Mouse (Mus musculus): ENCODE data around the gene P3h4. TPM values are rescaled to one million over a fixed set of nuclear protein-coding genes. Genes with fewer than 3 reads are reported as not detected.

Gene P3h4
- polyA plus RNA-seq (2012; rRNA removed) = 16.9 and 31.2 TPM in 2 replicates

DNA sequence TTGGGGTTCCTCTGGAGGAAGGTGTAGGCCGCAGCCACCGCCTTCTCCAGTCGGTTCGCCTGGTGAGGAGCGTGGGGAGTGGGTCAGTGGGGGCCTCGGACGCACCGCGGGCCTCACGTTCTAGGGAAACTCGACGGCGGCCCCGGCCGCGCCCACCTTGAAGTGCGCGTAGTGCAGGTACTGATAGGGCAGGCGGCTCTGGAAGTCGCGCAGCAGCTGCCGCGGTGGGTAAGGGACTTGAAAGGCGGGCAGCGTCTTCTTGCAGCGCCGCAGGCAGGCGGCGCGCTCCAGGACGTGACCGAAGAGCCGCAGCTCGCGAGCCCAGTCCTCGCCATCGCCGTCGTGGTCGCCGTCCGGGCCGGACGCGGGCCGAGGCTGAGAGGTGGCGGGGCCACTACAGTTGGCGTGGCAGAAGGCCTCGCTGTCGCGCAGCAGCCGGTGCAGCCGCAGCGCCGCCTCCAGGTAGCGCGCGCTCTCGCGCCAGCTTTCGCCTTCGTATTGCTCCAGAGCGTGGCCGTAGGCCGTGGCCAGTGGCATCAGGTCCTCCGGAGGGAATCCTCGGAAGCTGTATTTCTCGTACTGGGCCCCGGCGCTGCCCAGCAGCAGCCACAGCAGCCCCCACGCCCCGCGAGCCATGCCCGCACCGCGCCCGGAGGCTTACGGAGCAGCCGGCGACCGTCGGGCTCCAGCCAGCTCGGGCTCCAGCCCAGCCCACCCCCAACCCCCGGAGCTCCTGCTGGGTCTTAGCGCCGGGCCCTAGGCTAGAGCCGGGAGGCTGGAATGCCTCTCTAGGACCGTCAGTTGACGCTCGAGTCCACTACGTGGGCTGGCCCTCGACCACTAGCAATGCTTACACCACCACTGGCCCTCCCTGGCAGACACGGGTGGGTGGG, at the start of gene P3h4:
P3h4 (minus strand) TSS at position 816 of the 893 bp plus-strand sequence.

GRCm38 (mm10) chr11:100441797-100442196, 27.2 kb upstream of the P3h4 start, which contains the start of the genes Nt5c3b and Klhl10:
Nt5c3b (minus strand) TSS chr11:100441808.
Klhl10 (plus strand) TSS chr11:100441917.

GRCm38 (mm10) chr11:100414914-100415822, 532 bp upstream of the P3h4 start, which contains the start of gene Fkbp10:
Fkbp10 (plus strand) TSS chr11:100415697.

DNA sequence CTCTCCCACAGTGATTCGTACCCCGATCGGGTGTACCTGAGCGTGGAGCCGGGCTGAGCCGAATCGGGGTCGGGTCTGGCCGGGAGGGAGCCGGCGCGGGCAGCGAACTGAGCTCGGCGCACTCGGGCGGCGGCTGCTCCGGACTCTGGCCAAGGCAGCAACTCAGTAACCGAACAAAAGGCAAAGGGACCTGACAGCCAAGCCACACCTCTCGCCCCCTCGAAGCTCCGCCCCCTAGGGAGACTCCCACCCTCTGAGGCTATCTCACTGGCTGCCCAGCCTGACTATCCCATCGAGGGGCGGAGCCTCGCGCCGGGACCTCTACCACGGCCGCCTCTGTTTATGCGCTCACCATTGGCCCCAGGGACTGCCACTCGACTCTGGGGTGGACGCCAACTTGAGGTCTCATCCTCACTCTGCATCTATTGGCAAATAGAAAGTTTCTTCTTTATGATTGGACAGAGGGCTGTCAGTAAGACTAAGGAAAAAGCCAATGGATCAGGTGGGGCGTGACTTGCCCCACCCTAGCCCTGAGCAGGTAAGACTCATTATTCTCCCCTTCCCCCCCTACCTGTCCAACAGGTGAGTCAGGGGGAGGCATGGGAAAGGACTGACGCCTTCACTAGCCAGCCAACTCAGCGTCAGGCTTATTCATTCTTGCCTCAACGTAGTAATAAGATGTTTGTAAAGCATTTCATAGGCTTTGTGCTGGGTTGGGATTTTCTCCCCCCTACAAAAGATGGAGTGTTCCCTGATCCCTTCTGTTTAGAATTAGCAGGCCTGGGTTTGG, 16.8 kb downstream of the P3h4 start, which contains the start of gene Jup:
Jup (minus strand) TSS at position 164 of the 790 bp plus-strand sequence.

Other genes starting within 250 kb of the P3h4 start
- 0.05 and 0.36 TPM in 2 replicates for gene Krt9, start 221.6 kb downstream of the P3h4 start, polyA plus RNA-seq (2012; rRNA removed)
- gene Krt14, start 207.3 kb downstream of the P3h4 start, polyA plus RNA-seq (2012; rRNA removed) = 3.2 and 9.1 TPM in 2 replicates
- gene Krt16, start 165.9 kb downstream of the P3h4 start, polyA plus RNA-seq (2012; rRNA removed) = not detected in 2 replicates
- gene Krt17, start 153.8 kb downstream of the P3h4 start, polyA plus RNA-seq (2012; rRNA removed) = 0.14 and 0.73 TPM in 2 replicates
- not detected in 2 replicates for gene Krt42, start 145.0 kb downstream of the P3h4 start, polyA plus RNA-seq (2012; rRNA removed)
- gene Eif1, start 95.0 kb downstream of the P3h4 start, polyA plus RNA-seq (2012; rRNA removed) = 215 and 452 TPM in 2 replicates
- gene Gast, start 80.4 kb downstream of the P3h4 start, polyA plus RNA-seq (2012; rRNA removed) = 0.19 TPM in 1 of 2 replicates, not detected in the other
- 33.8 and 134 TPM in 2 replicates for gene Hap1, start 58.7 kb downstream of the P3h4 start, polyA plus RNA-seq (2012; rRNA removed)
- gene Jup, start 17.1 kb downstream of the P3h4 start, polyA plus RNA-seq (2012; rRNA removed) = 21.6 and 38.3 TPM in 2 replicates
- 28.6 and 64.3 TPM in 2 replicates for gene Fkbp10, start 861 bp upstream of the P3h4 start, polyA plus RNA-seq (2012; rRNA removed)
- gene Nt5c3b, start 27.0 kb upstream of the P3h4 start, polyA plus RNA-seq (2012; rRNA removed) = 71.6 and 105 TPM in 2 replicates
- gene Klhl10, start 27.1 kb upstream of the P3h4 start, polyA plus RNA-seq (2012; rRNA removed) = 0.86 and 1.3 TPM in 2 replicates
- gene Klhl11, start 57.9 kb upstream of the P3h4 start, polyA plus RNA-seq (2012; rRNA removed) = 9.5 and 9.8 TPM in 2 replicates
- gene Acly, start 113.2 kb upstream of the P3h4 start, polyA plus RNA-seq (2012; rRNA removed) = 174 and 188 TPM in 2 replicates
- 1.1 and 1.6 TPM in 2 replicates for gene Ttc25, start 130.8 kb upstream of the P3h4 start, polyA plus RNA-seq (2012; rRNA removed)
- gene Cnp, start 160.1 kb upstream of the P3h4 start, polyA plus RNA-seq (2012; rRNA removed) = 10.0 and 14.6 TPM in 2 replicates
- 67.2 and 77.8 TPM in 2 replicates for gene Nkiras2, start 204.4 kb upstream of the P3h4 start, polyA plus RNA-seq (2012; rRNA removed)
- gene Dnajc7, start 205.3 kb upstream of the P3h4 start, polyA plus RNA-seq (2012; rRNA removed) = 267 and 311 TPM in 2 replicates

All from central nervous system, embryonic 11.5 days (tissue).